ENCODE assay signal across 21 mouse cellular contexts in genomic region chr2:103430712-103431111, GRCm38 (mm10).
DNase-seq lines count a peak whose midpoint lies in the region; ATAC-seq lines count a peak whose summit lies in the region.
"Had no signal": no experiment of that assay in that cellular context is flagged by ENCODE, and none has a peak within 500 bp of the region (broad histone marks: within the 10 kb centered on the region; RNA-seq: fewer than 3 reads in every experiment).

No protein-coding gene starts in this region.

- no peak for DNase-seq in cerebellum, adult 8-10 months
- DNase-seq in adipocyte (ENCODE audit: low spot score): peak; percentile 26
- DNase-seq in kidney, adult 8-10 months: peak; percentile 53 to 75
- peak; percentile 59 for DNase-seq in kidney, postnatal 14 days
- DNase-seq in thymus, postnatal 25 days: no peak
- DNase-seq in thymus, postnatal 4 days: no peak
- DNase-seq in spleen, adult 12 weeks (ENCODE audit: low spot score): no peak
- DNase-seq: adrenal gland, postnatal 10 days; cerebellum, adult 9-10 months; cerebellum, postnatal 36 days; heart, postnatal 10 days; liver, postnatal 0 days; lung, postnatal 4 days; retina, postnatal 1 day; right cerebral cortex, postnatal 14 days; spleen, adult 18-20 months; thymus, postnatal 36 days had no signal

- ATAC-seq in cerebellum, adult (ENCODE audit: insufficient number of reproducible peaks, low FRiP score, low TSS enrichment): peak; percentile 65; the same call in 1 of the 2 replicates
- ATAC-seq: forebrain, embryonic 14.5 days; inflammation-experienced regulatory T-cells, adult 6 months; liver, postnatal 0 days; midbrain, embryonic 13.5 days had no signal

Comparison
In these comparisons a context has a peak if more than half of its experiments do, and no peak if none do; other contexts are left out.
1. DNase-seq: peak in adipocyte (single experiment), kidney, adult 8-10 months (2 of 2) and kidney, postnatal 14 days (single experiment); none in cerebellum, adult 8-10 months (single experiment), thymus, postnatal 25 days (single experiment), thymus, postnatal 4 days (single experiment) and spleen, adult 12 weeks (single experiment).